Mouse (Mus musculus): ENCODE results near the gene Large1. TPM values are rescaled to one million over a fixed set of nuclear protein-coding genes. Genes with fewer than 3 reads are reported as not detected.

The Large1 gene
- polyA plus RNA-seq, 1 experiment, result 10.8 TPM

DNA sequence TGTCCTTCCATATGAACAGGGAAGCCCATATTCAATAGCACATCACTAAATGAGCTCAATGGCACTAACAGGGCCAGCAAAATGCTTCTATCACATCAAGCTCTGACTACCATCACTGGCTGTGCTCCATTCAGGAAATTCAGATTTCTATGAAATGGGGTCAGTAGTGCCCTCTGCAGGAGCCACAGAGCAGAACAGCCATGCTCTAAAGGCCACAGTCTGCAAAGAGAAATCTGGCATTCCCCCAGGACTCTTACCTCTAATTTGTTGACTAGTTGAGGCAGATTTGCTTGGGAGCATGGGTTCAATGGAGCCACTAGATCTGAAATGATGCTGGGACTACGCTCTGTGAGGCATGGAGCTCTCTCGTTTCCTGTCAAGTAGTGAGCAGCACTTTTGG, 151.5 kb downstream of the Large1 start:
- Histone ChIP-seq H3K4me3 (replicated peaks; ENCODE audit: extremely low read depth, low read depth, low read length) (no peak overlapping the region), H3K4me1 (ENCODE audit: control insufficient read depth, insufficient read depth, low read length) (no peaks in the 10 kb centered on the region)
- DNase-seq, result no peak
- TF ChIP-seq CTCF (IDR thresholded peaks at IDR 0.05; ENCODE audit: insufficient read depth, low read length), result no peak
- WGBS, result 90% methylated on average over 2 of the region's 2 CpGs

DNA sequence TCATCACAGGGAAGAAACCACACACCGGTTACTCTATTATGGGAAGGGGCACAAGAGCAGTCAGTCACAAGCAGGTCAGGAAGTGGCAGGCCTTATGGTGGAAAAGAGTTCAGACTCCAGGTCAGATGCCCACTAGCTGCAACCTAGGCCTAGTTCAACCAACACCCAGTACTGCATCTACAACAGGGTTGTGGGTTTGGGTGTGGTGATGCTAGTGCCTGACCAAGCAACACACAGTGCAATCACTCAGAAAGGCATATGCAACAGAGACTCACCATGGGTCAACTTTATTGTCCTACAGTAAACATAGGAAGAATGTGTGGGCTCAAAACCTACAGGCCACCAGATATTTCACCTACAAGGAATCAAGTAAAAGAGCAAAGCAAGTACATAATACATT, 155.6 kb downstream of the Large1 start:
- Histone ChIP-seq H3K4me1 (ENCODE audit: control insufficient read depth, insufficient read depth, low read length) (no peaks in the 10 kb centered on the region), H3K4me3 (replicated peaks; ENCODE audit: extremely low read depth, low read depth, low read length) (no peak overlapping the region)
- 98% methylated on average over 1 of the region's 1 CpGs for WGBS
- TF ChIP-seq POLR2A (IDR thresholded peaks at IDR 0.05; ENCODE audit: borderline replicate concordance, extremely low read depth, low read depth, low read length) (no peak), CTCF (IDR thresholded peaks at IDR 0.05; ENCODE audit: insufficient read depth, low read length) (no peak)
- DNase-seq, result no peak

DNA sequence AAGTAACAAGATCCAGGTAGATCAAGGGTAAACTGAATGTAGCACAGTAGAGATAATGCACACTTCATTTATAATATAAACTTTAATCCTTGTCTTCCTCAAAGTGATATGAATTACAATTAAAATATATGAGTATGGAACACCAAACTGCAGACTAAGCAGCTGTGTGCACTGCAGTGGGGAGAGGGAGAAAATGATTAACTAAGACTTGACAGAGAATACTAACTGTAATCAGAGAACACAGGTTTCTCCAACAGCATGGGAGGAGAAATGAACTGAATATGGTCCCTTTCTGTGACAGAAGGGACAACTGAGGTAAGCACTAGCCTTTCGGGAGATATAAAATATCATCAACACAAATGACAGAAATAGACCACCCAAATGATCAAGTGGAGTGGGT, 164.7 kb downstream of the Large1 start:
- no peaks in the 10 kb centered on the region for H3K4me1 ChIP-seq (ENCODE audit: control insufficient read depth, insufficient read depth, low read length)
- no peak for DNase-seq
- 88% methylated on average over 1 of the region's 1 CpGs for WGBS
- TF ChIP-seq POLR2A (IDR thresholded peaks at IDR 0.05; ENCODE audit: borderline replicate concordance, extremely low read depth, low read depth, low read length) (no peak), CTCF (IDR thresholded peaks at IDR 0.05; ENCODE audit: insufficient read depth, low read length) (no peak)
- no peak overlapping the region for H3K4me3 ChIP-seq (replicated peaks; ENCODE audit: extremely low read depth, low read depth, low read length)

DNA sequence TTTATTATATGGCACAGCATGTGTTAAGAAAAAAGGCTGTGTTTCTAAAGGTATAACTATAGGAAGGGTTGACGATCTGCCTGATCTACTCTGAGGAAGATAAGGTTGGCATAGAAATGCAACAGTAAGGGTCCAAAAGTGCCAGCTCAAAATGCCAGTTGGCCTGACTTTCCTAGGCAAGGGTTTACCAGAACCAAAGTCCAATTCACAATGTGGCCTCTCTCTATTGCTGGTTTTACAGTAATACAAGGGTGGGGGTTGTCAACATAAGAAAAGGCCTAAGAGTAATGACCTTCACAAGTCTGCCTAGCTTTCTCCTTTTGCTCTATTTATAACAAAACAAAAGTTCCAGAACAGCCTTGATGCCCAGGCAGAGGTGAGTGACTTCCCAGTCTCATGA, 166.0 kb downstream of the Large1 start:
- WGBS, result 97% methylated on average over 1 of the region's 1 CpGs
- no peak for DNase-seq
- Histone ChIP-seq H3K4me3 (replicated peaks; ENCODE audit: extremely low read depth, low read depth, low read length) (no peak overlapping the region), H3K4me1 (ENCODE audit: control insufficient read depth, insufficient read depth, low read length) (no peaks in the 10 kb centered on the region)
- TF ChIP-seq CTCF (IDR thresholded peaks at IDR 0.05; ENCODE audit: insufficient read depth, low read length) (no peak), POLR2A (IDR thresholded peaks at IDR 0.05; ENCODE audit: borderline replicate concordance, extremely low read depth, low read depth, low read length) (no peak)

DNA sequence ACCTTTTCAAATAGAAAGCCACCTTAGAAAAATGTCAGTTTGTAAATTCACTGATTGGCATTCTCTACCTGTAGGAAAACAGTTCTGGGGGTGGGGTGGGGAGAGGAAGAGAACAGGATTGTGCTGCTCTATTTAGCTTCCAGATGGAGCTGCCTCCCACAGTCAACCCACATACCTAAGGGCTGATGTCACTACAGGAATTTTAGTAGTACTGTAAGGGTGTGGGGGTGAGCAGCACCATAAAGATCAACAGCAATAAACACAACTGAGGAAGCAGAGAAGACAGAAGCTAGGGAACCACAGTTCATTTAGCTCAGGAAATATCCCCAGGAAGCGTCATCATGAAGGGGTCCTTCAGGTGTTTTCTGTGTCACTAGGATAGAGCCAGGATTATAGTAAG, 174.9 kb downstream of the Large1 start:
- TF ChIP-seq CTCF (IDR thresholded peaks at IDR 0.05; ENCODE audit: insufficient read depth, low read length), result no peak
- no peak for TF ChIP-seq POLR2A (IDR thresholded peaks at IDR 0.05; ENCODE audit: borderline replicate concordance, extremely low read depth, low read depth, low read length)
- H3K4me1 ChIP-seq (ENCODE audit: control insufficient read depth, insufficient read depth, low read length), result no peaks in the 10 kb centered on the region
- 60% methylated on average over 1 of the region's 1 CpGs for WGBS
- no peak for DNase-seq
- no peak overlapping the region for H3K4me3 ChIP-seq (replicated peaks; ENCODE audit: extremely low read depth, low read depth, low read length)

DNA sequence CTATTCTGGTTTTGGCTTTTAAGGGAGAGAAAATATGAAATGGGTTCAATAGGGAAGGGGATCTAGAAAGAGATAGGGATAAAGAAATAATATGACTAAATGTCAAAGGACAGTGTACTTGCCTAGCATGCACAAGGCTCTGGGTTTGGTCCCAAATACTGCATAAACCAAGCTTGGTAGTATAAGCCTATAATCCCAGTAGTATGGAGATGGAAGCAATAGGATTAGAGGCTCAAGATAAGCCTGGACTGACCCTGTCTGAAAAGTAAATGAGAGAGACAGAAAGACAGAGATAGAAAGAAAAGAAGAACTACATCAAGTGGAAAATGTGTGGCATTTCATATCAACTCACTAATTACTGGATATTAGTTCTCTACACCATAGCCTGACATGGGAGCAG, 180.7 kb downstream of the Large1 start:
- no peak overlapping the region for H3K4me3 ChIP-seq (replicated peaks; ENCODE audit: extremely low read depth, low read depth, low read length)
- H3K4me1 ChIP-seq (ENCODE audit: control insufficient read depth, insufficient read depth, low read length), result no peaks in the 10 kb centered on the region
- no peak for DNase-seq
- TF ChIP-seq POLR2A (IDR thresholded peaks at IDR 0.05; ENCODE audit: borderline replicate concordance, extremely low read depth, low read depth, low read length), result no peak
- no peak for TF ChIP-seq CTCF (IDR thresholded peaks at IDR 0.05; ENCODE audit: insufficient read depth, low read length)

DNA sequence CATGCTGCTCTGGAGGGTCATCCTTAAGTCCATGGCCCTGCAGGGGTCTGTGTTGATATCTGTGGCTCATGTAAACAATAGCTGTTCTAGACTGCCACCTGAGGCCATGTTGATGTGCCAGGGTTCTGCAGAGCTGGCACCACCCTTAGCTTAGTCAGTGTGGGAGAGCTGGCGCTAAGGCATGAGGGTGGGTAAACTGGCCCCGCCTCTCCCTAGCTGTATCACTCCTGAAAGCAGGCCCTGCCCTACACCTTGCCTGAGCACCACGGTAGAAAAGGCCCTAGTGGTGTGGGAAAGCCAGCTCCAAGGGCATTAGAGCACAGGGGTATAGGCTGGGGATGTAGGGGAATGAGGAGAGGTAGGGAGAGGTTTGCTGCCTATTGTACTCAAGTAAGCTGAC, 191.3 kb downstream of the Large1 start:
- no peak overlapping the region for H3K4me3 ChIP-seq (replicated peaks; ENCODE audit: extremely low read depth, low read depth, low read length)
- TF ChIP-seq POLR2A (IDR thresholded peaks at IDR 0.05; ENCODE audit: borderline replicate concordance, extremely low read depth, low read depth, low read length) (no peak), CTCF (IDR thresholded peaks at IDR 0.05; ENCODE audit: insufficient read depth, low read length) (no peak)
- WGBS, result 57% methylated on average over 3 of the region's 3 CpGs
- H3K4me1 ChIP-seq (ENCODE audit: control insufficient read depth, insufficient read depth, low read length), result peaks cover 8% of the 10 kb centered on the region
- DNase-seq, result no peak

DNA sequence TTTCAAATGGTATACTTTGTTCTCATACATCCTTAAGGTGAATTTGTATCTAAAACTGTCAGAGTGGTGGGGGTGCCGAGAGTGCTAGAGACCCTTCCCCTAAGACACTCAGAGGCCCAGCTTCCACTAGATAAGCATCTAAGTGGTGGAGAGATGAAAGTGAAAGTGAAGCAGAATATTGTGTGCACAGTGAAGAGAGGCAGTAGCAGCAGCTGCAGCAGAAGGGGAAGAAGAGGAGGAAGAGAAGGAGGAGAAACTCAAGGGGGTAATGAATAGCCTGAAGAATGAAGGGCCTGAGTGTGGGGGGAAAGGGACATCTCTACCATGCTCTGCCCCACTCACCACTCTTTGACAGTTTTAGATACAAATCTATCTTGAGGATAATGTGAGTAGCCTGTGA, 191.8 kb downstream of the Large1 start:
- TF ChIP-seq CTCF (IDR thresholded peaks at IDR 0.05; ENCODE audit: insufficient read depth, low read length) (no peak), POLR2A (IDR thresholded peaks at IDR 0.05; ENCODE audit: borderline replicate concordance, extremely low read depth, low read depth, low read length) (no peak)
- Histone ChIP-seq H3K4me3 (replicated peaks; ENCODE audit: extremely low read depth, low read depth, low read length) (no peak overlapping the region), H3K4me1 (ENCODE audit: control insufficient read depth, insufficient read depth, low read length) (peaks cover 8% of the 10 kb centered on the region)
- 35% methylated on average over 1 of the region's 1 CpGs for WGBS
- DNase-seq, result no peak

DNA sequence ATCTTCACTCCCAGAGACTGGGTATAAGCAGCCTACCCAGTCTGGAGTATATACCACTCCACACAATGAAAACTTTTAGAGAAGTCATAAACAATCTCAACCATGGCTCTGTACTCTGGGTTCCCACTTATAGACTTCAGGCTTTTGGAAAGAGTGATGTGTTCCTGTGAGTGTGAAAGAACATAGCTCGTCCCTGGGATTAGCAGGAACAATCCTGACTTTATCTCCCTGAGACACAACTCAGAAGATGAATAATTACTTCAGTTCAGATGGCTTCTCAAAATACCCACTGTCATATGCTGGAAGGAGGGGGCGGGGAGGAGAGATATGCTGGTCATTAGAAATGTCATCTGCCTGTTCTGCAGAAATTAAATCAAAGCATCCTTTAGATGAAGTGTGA, 192.4 kb downstream of the Large1 start:
- 59% methylated on average over 2 of the region's 2 CpGs for WGBS
- TF ChIP-seq POLR2A (IDR thresholded peaks at IDR 0.05; ENCODE audit: borderline replicate concordance, extremely low read depth, low read depth, low read length) (no peak), CTCF (IDR thresholded peaks at IDR 0.05; ENCODE audit: insufficient read depth, low read length) (no peak)
- H3K4me1 ChIP-seq (ENCODE audit: control insufficient read depth, insufficient read depth, low read length), result peaks cover 8% of the 10 kb centered on the region
- no peak for DNase-seq
- no peak overlapping the region for H3K4me3 ChIP-seq (replicated peaks; ENCODE audit: extremely low read depth, low read depth, low read length)

DNA sequence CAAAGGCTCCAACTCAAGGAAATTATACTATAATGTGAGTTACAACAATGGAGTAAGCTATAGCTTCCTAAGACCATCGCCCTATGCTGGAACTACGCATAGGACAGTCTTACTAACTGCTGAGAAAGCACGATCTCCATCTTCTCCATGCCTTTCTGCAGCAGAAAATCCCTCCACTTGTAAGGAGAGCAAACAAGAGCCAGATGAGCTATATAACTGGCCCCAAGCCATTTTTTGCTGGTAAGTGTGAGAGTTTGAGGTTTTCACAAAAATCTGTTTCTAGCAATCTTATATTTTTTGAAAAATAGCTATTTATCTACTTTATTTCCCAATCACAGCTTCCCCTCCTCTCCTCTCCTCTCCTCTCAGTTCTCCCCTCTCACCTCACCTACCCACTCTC, 206.1 kb downstream of the Large1 start:
- no peak for DNase-seq
- TF ChIP-seq POLR2A (IDR thresholded peaks at IDR 0.05; ENCODE audit: borderline replicate concordance, extremely low read depth, low read depth, low read length) (no peak), CTCF (IDR thresholded peaks at IDR 0.05; ENCODE audit: insufficient read depth, low read length) (no peak)
- Histone ChIP-seq H3K4me1 (ENCODE audit: control insufficient read depth, insufficient read depth, low read length) (peaks cover 2% of the 10 kb centered on the region; the same call in 1 of the 2 replicates), H3K4me3 (replicated peaks; ENCODE audit: extremely low read depth, low read depth, low read length) (no peak overlapping the region)
- 95% methylated on average over 3 of the region's 3 CpGs for WGBS
